Mouse (Mus musculus): Measurements from ENCODE around the gene Ctsz. TPM values are rescaled to one million over a fixed set of nuclear protein-coding genes. Genes with fewer than 3 reads are reported as not detected.

Gene Ctsz
- polyA plus RNA-seq, 1 experiment = 59.2 TPM

GRCm38 (mm10) chr2:174397881-174398280, 41.0 kb downstream of the Ctsz start:
- Histone ChIP-seq H3K4me3 (ENCODE audit: low read depth, low read length) (no peak overlapping the region), H3K27me3 (ENCODE audit: control insufficient read depth, insufficient read depth, low read length, poor library complexity, severe bottlenecking) (no peaks in the 10 kb centered on the region; the same call in 1 of the 2 replicates), H3K9ac (ENCODE audit: low read depth, poor library complexity, severe bottlenecking) (no peak overlapping the region), H3K27ac (ENCODE audit: insufficient read depth, low read length) (no peak overlapping the region), H3K4me1 (ENCODE audit: control insufficient read depth, insufficient read depth, low read length) (no peaks in the 10 kb centered on the region), H3K36me3 (ENCODE audit: control insufficient read depth, insufficient read depth, low read length, poor library complexity, severe bottlenecking) (no peaks in the 10 kb centered on the region), H3K9me3 (replicated peaks; ENCODE audit: control insufficient read depth, insufficient read depth, low read length, poor library complexity, severe bottlenecking) (no peaks in the 10 kb centered on the region)
- no peak for TF ChIP-seq EP300 (IDR thresholded peaks at IDR 0.05; ENCODE audit: insufficient read depth, low read depth, low read length)

GRCm38 (mm10) chr2:174397065-174397464, 41.8 kb downstream of the Ctsz start:
- H3K9me3 ChIP-seq (replicated peaks; ENCODE audit: control insufficient read depth, insufficient read depth, low read length, poor library complexity, severe bottlenecking) = no peaks in the 10 kb centered on the region

GRCm38 (mm10) chr2:174396643-174397042, 42.2 kb downstream of the Ctsz start:
- Histone ChIP-seq H3K9me3 (replicated peaks; ENCODE audit: control insufficient read depth, insufficient read depth, low read length, poor library complexity, severe bottlenecking) (no peaks in the 10 kb centered on the region), H3K27me3 (ENCODE audit: control insufficient read depth, insufficient read depth, low read length, poor library complexity, severe bottlenecking) (no peaks in the 10 kb centered on the region; the same call in 1 of the 2 replicates), H3K4me3 (ENCODE audit: low read depth, low read length) (no peak overlapping the region), H3K36me3 (ENCODE audit: control insufficient read depth, insufficient read depth, low read length, poor library complexity, severe bottlenecking) (no peaks in the 10 kb centered on the region), H3K27ac (ENCODE audit: insufficient read depth, low read length) (no peak overlapping the region), H3K9ac (ENCODE audit: low read depth, poor library complexity, severe bottlenecking) (no peak overlapping the region), H3K4me1 (ENCODE audit: control insufficient read depth, insufficient read depth, low read length) (no peaks in the 10 kb centered on the region)
- TF ChIP-seq CTCF (IDR thresholded peaks at IDR 0.05; ENCODE audit: low read depth, low read length) (no peak), EP300 (IDR thresholded peaks at IDR 0.05; ENCODE audit: insufficient read depth, low read depth, low read length) (no peak), POLR2A (IDR thresholded peaks at IDR 0.05; ENCODE audit: insufficient read depth, low read length) (no peak)

More at GRCm38 (mm10) chr2:174397065-174397464, 41.8 kb downstream of the Ctsz start:
- Histone ChIP-seq H3K36me3 (ENCODE audit: control insufficient read depth, insufficient read depth, low read length, poor library complexity, severe bottlenecking) (no peaks in the 10 kb centered on the region), H3K4me1 (ENCODE audit: control insufficient read depth, insufficient read depth, low read length) (no peaks in the 10 kb centered on the region), H3K4me3 (ENCODE audit: low read depth, low read length) (no peak overlapping the region), H3K27me3 (ENCODE audit: control insufficient read depth, insufficient read depth, low read length, poor library complexity, severe bottlenecking) (no peaks in the 10 kb centered on the region; the same call in 1 of the 2 replicates), H3K9ac (ENCODE audit: low read depth, poor library complexity, severe bottlenecking) (no peak overlapping the region), H3K27ac (ENCODE audit: insufficient read depth, low read length) (no peak overlapping the region)
- TF ChIP-seq POLR2A (IDR thresholded peaks at IDR 0.05; ENCODE audit: insufficient read depth, low read length) (no peak), EP300 (IDR thresholded peaks at IDR 0.05; ENCODE audit: insufficient read depth, low read depth, low read length) (no peak), CTCF (IDR thresholded peaks at IDR 0.05; ENCODE audit: low read depth, low read length) (no peak)

- no peaks in the 10 kb centered on the region for H3K36me3 ChIP-seq (ENCODE audit: control insufficient read depth, insufficient read depth, low read length, poor library complexity, severe bottlenecking)
- no peak overlapping the region for H3K4me3 ChIP-seq (ENCODE audit: low read depth, low read length)
- no peak for TF ChIP-seq CTCF (IDR thresholded peaks at IDR 0.05; ENCODE audit: low read depth, low read length)
- no peak for TF ChIP-seq POLR2A (IDR thresholded peaks at IDR 0.05; ENCODE audit: insufficient read depth, low read length)
- TF ChIP-seq EP300 (IDR thresholded peaks at IDR 0.05; ENCODE audit: insufficient read depth, low read depth, low read length) = no peak
- H3K4me1 ChIP-seq (ENCODE audit: control insufficient read depth, insufficient read depth, low read length) = no peaks in the 10 kb centered on the region
- H3K27me3 ChIP-seq (ENCODE audit: control insufficient read depth, insufficient read depth, low read length, poor library complexity, severe bottlenecking) = no peaks in the 10 kb centered on the region; the same call in 1 of the 2 replicates
- no peak overlapping the region for H3K9ac ChIP-seq (ENCODE audit: low read depth, poor library complexity, severe bottlenecking)
- no peaks in the 10 kb centered on the region for H3K9me3 ChIP-seq (replicated peaks; ENCODE audit: control insufficient read depth, insufficient read depth, low read length, poor library complexity, severe bottlenecking)
- no peak overlapping the region for H3K27ac ChIP-seq (ENCODE audit: insufficient read depth, low read length)
These were observed 45.5 kb downstream of the Ctsz start for GRCm38 (mm10) chr2:174393383-174393782.

- no peaks in the 10 kb centered on the region for H3K36me3 ChIP-seq (ENCODE audit: control insufficient read depth, insufficient read depth, low read length, poor library complexity, severe bottlenecking)
- H3K9me3 ChIP-seq (replicated peaks; ENCODE audit: control insufficient read depth, insufficient read depth, low read length, poor library complexity, severe bottlenecking) = no peaks in the 10 kb centered on the region
- H3K4me3 ChIP-seq (ENCODE audit: low read depth, low read length) = no peak overlapping the region
- H3K9ac ChIP-seq (ENCODE audit: low read depth, poor library complexity, severe bottlenecking) = no peak overlapping the region
- H3K27ac ChIP-seq (ENCODE audit: insufficient read depth, low read length) = no peak overlapping the region
- H3K4me1 ChIP-seq (ENCODE audit: control insufficient read depth, insufficient read depth, low read length) = no peaks in the 10 kb centered on the region
- TF ChIP-seq EP300 (IDR thresholded peaks at IDR 0.05; ENCODE audit: insufficient read depth, low read depth, low read length) (no peak), CTCF (IDR thresholded peaks at IDR 0.05; ENCODE audit: low read depth, low read length) (no peak)
- H3K27me3 ChIP-seq (ENCODE audit: control insufficient read depth, insufficient read depth, low read length, poor library complexity, severe bottlenecking) = no peaks in the 10 kb centered on the region; the same call in 1 of the 2 replicates
These were observed 46.3 kb downstream of the Ctsz start for GRCm38 (mm10) chr2:174392554-174392953.

GRCm38 (mm10) chr2:174391936-174392335, 46.9 kb downstream of the Ctsz start:
- TF ChIP-seq CTCF (IDR thresholded peaks at IDR 0.05; ENCODE audit: low read depth, low read length) (no peak), POLR2A (IDR thresholded peaks at IDR 0.05; ENCODE audit: insufficient read depth, low read length) (no peak), EP300 (IDR thresholded peaks at IDR 0.05; ENCODE audit: insufficient read depth, low read depth, low read length) (no peak)
- H3K4me1 ChIP-seq (ENCODE audit: control insufficient read depth, insufficient read depth, low read length) = no peaks in the 10 kb centered on the region
- no peaks in the 10 kb centered on the region for H3K36me3 ChIP-seq (ENCODE audit: control insufficient read depth, insufficient read depth, low read length, poor library complexity, severe bottlenecking)
- no peak overlapping the region for H3K4me3 ChIP-seq (ENCODE audit: low read depth, low read length)
- no peak overlapping the region for H3K9ac ChIP-seq (ENCODE audit: low read depth, poor library complexity, severe bottlenecking)
- no peaks in the 10 kb centered on the region for H3K9me3 ChIP-seq (replicated peaks; ENCODE audit: control insufficient read depth, insufficient read depth, low read length, poor library complexity, severe bottlenecking)
- no peaks in the 10 kb centered on the region; the same call in 1 of the 2 replicates for H3K27me3 ChIP-seq (ENCODE audit: control insufficient read depth, insufficient read depth, low read length, poor library complexity, severe bottlenecking)
- no peak overlapping the region for H3K27ac ChIP-seq (ENCODE audit: insufficient read depth, low read length)

Data from ES-Bruce4 (cell line).